Mouse (Mus musculus) embryo, embryonic 11 days (tissue): ENCODE measurements at regions not wholly inside any gene's neighbourhood (a gene's known extent, or its start where the extent isn't known, plus 50 kb on each side); places are given as distances from the start of the nearest gene placed in this dataset.

ENCODE experiments used
- DNase-seq: peaks from one replicate; pipeline ENCODE4 v3.0.0-alpha.2; 2015

GRCm38 (mm10) chr14:111149653-111150052 is 394.7 kb upstream of the Slitrk6 start:
- peak; percentile 34 for DNase-seq

DNA sequence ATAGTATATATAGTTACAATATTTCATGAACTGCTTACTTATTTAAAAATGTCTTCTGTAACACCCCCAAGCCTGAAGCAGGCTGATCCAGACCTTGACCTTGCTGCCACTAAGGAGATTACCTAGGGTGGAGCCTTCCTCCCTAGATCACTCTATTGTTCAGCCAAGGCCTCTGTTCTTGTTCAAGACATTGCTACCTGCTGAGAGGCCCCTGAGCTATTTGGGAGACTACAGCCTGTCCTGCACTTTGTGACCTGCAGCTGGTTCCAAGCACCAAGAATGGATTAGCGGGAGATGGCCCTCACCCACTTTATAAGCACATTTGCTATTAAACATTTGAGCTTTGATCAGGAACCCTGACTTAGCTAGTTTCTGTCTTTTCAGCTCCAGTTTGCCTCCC is 361.7 kb upstream of the Slitrk6 start:
- no peak for DNase-seq

DNA sequence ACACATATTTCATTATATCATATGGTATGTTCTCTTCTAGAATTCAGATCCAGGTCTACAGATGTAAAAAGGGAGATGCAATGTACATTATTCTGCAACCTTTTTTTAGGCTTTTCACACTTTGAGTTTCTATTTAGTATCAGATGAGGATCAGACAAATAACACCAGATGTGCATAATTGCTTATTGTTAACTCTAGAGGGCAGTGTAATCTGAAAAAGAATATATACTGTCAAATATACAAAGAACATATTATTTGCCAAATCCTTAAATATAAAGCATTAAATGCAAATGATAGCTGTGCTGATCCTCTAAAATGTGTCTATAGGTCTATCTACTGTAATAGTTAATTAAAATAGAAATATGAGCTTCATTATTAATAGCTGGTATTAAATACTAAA is 348.6 kb upstream of the Slitrk6 start:
- peak; percentile 1 for DNase-seq

- no peak for DNase-seq
These were observed 345.3 kb upstream of the Slitrk6 start for GRCm38 (mm10) chr14:111100257-111100656.

- DNase-seq, result no peak
These were observed 341.3 kb upstream of the Slitrk6 start for GRCm38 (mm10) chr14:111096229-111096628.

DNA sequence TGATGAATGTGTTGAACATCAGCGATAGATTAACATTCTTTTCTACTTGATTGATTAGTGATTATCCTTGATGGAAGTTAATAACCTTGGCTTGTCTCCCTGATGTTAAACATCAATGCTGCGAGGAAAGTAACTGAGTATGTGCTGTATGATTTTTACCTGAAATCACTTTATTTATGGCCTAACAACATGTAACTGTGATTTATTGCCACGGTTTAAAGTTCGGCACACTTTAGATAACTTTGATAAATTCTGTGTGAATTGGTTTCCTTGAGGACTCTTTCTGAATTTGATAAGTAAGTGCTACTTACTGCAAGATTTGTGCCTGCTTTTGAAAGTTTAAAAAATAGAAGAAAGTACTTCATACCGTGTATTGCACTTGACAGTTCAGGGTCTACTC is 319.6 kb upstream of the Slitrk6 start:
- DNase-seq, result no peak

DNA sequence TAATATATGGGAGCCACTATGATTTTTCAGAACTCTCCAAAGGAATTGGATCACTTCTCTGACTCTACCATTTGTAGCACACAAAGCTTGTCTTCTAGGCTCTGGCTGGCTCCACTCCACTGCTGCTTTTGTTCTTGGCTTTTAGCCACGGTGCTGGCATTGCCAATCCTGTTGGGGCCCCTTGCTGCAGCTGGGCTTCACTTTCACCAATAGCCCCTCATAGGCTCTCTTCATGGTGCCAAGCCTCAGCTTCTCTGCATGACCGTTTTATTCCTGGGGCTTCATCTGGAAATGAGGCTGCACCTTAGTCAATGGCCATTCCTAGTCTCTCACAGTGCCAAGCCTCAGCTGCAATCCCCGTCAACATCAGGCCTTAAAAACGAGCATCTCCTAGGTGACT is 318.6 kb upstream of the Slitrk6 start:
- no peak for DNase-seq
